ENCODE assay signal across 10 mouse cellular contexts in genomic region chr16:30056906-30057305, GRCm38 (mm10). TPM values are rescaled to one million over a fixed set of nuclear protein-coding genes. Genes with fewer than 3 reads are reported as not detected.
DNase-seq lines count a peak whose midpoint lies in the region; ATAC-seq lines count a peak whose summit lies in the region.
"Had no signal": no experiment of that assay in that cellular context is flagged by ENCODE, and none has a peak within 500 bp of the region (broad histone marks: within the 10 kb centered on the region; RNA-seq: fewer than 3 reads in every experiment).

No protein-coding gene starts in this region.

- no peak overlapping the region for H3K27ac ChIP-seq in kidney, embryonic 16.5 days (ENCODE audit: low read length)
- H3K27ac ChIP-seq: liver, embryonic 13.5 days had no signal

- H3K4me2 ChIP-seq in kidney, embryonic 16.5 days (replicated peaks; ENCODE audit: low read depth, low read length) = no peak overlapping the region
- H3K4me2 ChIP-seq: liver, embryonic 13.5 days had no signal

- 90% methylated on average over 2 of the region's 2 CpGs for WGBS in kidney, embryonic 16.5 days

- intact Hi-C loops in heart, postnatal 10 days (cut with DNase I) = no loop called here

- peak; percentile 54 for DNase-seq in kidney, adult 18-20 months
- peak; percentile 92 for DNase-seq in fibroblast of lung, adult 2 months (ENCODE audit: low read depth)
- peak; percentile 83 to 86 for DNase-seq in heart, postnatal 10 days
- peak; percentile 91 for DNase-seq in lung, postnatal 25 days (ENCODE audit: low spot score)
- no peak for DNase-seq in right cerebral cortex, postnatal 10 days (ENCODE audit: low spot score in 2 of 2)
- no peak for DNase-seq in retina, postnatal 1 day
- DNase-seq: cerebellum, adult 11-12 months; liver, embryonic 13.5 days had no signal

- no peak for ATAC-seq in kidney, embryonic 16.5 days (ENCODE audit: low FRiP score, low TSS enrichment)
- no peak for ATAC-seq in CD4-positive, CD25-positive, alpha-beta regulatory T cell, adult 4 months

- H3K27me3 ChIP-seq in kidney, embryonic 16.5 days (ENCODE audit: insufficient read depth, low read length) = 0 out of 2 replicates have a peak, but pooled peaks cover 2% of the 10 kb centered on the region

- H3K4me1 ChIP-seq in kidney, embryonic 16.5 days (ENCODE audit: insufficient read depth, low read length) = peaks cover 45% of the 10 kb centered on the region

- H3K4me3 ChIP-seq in kidney, embryonic 16.5 days (ENCODE audit: low read length) = no peak overlapping the region
- H3K4me3 ChIP-seq: liver, embryonic 13.5 days had no signal

- no peaks in the 10 kb centered on the region for H3K9me3 ChIP-seq in kidney, embryonic 16.5 days (ENCODE audit: low read length)
- H3K9me3 ChIP-seq: liver, embryonic 13.5 days had no signal

- no peaks in the 10 kb centered on the region for H3K36me3 ChIP-seq in kidney, embryonic 16.5 days (ENCODE audit: insufficient read depth, low read length)
- H3K36me3 ChIP-seq: liver, embryonic 13.5 days had no signal

- no peak overlapping the region for H3K9ac ChIP-seq in kidney, embryonic 16.5 days (replicated peaks; ENCODE audit: low read length)
- H3K9ac ChIP-seq: liver, embryonic 13.5 days had no signal

RNA-seq across cellular contexts. Expression of gene Hes1, which starts 7.3 kb away (rescaled TPM):
- polyA plus RNA-seq in kidney, embryonic 16.5 days (2015; fragmentation: Nextera tagmentation; extraction: Ambion mirVana) = 45.5 and 45.7 TPM in 2 replicates
- total RNA-seq in heart, postnatal 10 days (2021) = 10 to 100 TPM; 49.0 to 58.4 TPM
- polyA plus RNA-seq in CD4-positive, CD25-positive, alpha-beta regulatory T cell, adult 4 months (2017; shearing (Covaris generic)) = under 1 TPM in 1 of 2 experiments, not detected in 1; 0.22 TPM

Comparison
In these comparisons a context has a peak if more than half of its experiments do, and no peak if none do; other contexts are left out.
1. DNase-seq: peak in kidney, adult 18-20 months (single experiment), fibroblast of lung, adult 2 months (single experiment), heart, postnatal 10 days (2 of 2) and lung, postnatal 25 days (single experiment); none in right cerebral cortex, postnatal 10 days (0 of 2) and retina, postnatal 1 day (single experiment).
2. RNA of gene Hes1, which starts 7.3 kb away (polyA plus RNA-seq): 45.5 to 45.7 TPM in kidney, embryonic 16.5 days; 0.22 TPM in CD4-positive, CD25-positive, alpha-beta regulatory T cell, adult 4 months; every median in the first group is over 10 times any median in the second.